Mouse (Mus musculus) embryonic facial prominence, embryonic 15.5 days (tissue): ENCODE measurements around the gene Atp2b2. TPM values are rescaled to one million over a fixed set of nuclear protein-coding genes. Genes with fewer than 3 reads are reported as not detected.

ENCODE experiments used
- ATAC-seq: fragments of 200-750 bp; cut with Nextera tagmentation; 2 replicates; pipeline ENCODE4 v1.8.0; 2017; ENCODE audit warnings: low read depth, moderate TSS enrichment; ENCODE audit not compliant: insufficient number of reproducible peaks, low FRiP score, low TSS enrichment
- H3K27ac ChIP-seq: fragments of 300-500 bp; sonication (generic); replicated peaks from 2 replicates; pipeline ENCODE4 v1.5.1; 2015; ENCODE audit warnings: mild to moderate bottlenecking, inconsistent platforms
- H3K27me3 ChIP-seq: fragments of 300-500 bp; sonication (generic); 2 replicates; pipeline ENCODE4 v1.6.1; 2015; ENCODE audit warnings: inconsistent platforms
- H3K36me3 ChIP-seq: fragments of 300-500 bp; sonication (generic); 2 replicates; pipeline ENCODE4 v1.6.1; 2015; ENCODE audit warnings: mild to moderate bottlenecking, inconsistent platforms
- H3K4me1 ChIP-seq: fragments of 300-500 bp; sonication (generic); 2 replicates; pipeline ENCODE4 v1.6.1; 2015; ENCODE audit warnings: inconsistent platforms
- H3K4me2 ChIP-seq: fragments of 300-500 bp; sonication (generic); replicated peaks from 2 replicates; pipeline ENCODE4 v1.6.1; 2015; ENCODE audit warnings: mild to moderate bottlenecking, inconsistent platforms
- H3K4me3 ChIP-seq: fragments of 300-500 bp; sonication (generic); replicated peaks from 2 replicates; pipeline ENCODE4 v1.5.1; 2015; ENCODE audit warnings: mild to moderate bottlenecking, inconsistent platforms
- H3K9ac ChIP-seq: fragments of 300-500 bp; sonication (generic); 2 replicates; pipeline ENCODE4 v1.6.1; 2015; ENCODE audit warnings: inconsistent platforms
- H3K9me3 ChIP-seq: fragments of 300-500 bp; sonication (generic); replicated peaks from 2 replicates; pipeline ENCODE4 v1.6.1; 2016; ENCODE audit warnings: inconsistent platforms
- WGBS: fragments of 180-500 bp; shearing (Covaris S2); methylation state at CpG from one replicate; pipeline ENCODE4 v1.1.7; 2015; 5-methylcytosine and 5-hydroxymethylcytosine counted together
- polyA plus RNA-seq: library from polyadenylated mRNA; unstranded; fragments of >200 nt; fragmentation: Nextera tagmentation; extraction: Ambion mirVana; gene quantifications from 2 replicates; pipeline ENCODE4 v1.2.1, GENCODE M21; 2015

The Atp2b2 gene
- polyA plus RNA-seq, 1 experiment from 2014 or later = 0.13 TPM

GRCm38 (mm10) chr6:113822417-113822816, 220.0 kb downstream of the Atp2b2 start:
- Histone ChIP-seq H3K4me3 (no peak overlapping the region), H3K4me2 (no peak overlapping the region), H3K27me3 (no peaks in the 10 kb centered on the region), H3K9ac (no peak overlapping the region), H3K27ac (no peak overlapping the region), H3K9me3 (no peaks in the 10 kb centered on the region), H3K36me3 (no peaks in the 10 kb centered on the region), H3K4me1 (no peaks in the 10 kb centered on the region)
- WGBS = 42% methylated on average over 7 of the region's 7 CpGs
- ATAC-seq = no peak

GRCm38 (mm10) chr6:113816690-113817089, 225.7 kb downstream of the Atp2b2 start:
- Histone ChIP-seq H3K9me3 (no peaks in the 10 kb centered on the region), H3K9ac (no peak overlapping the region), H3K4me3 (no peak overlapping the region), H3K4me1 (no peaks in the 10 kb centered on the region), H3K27me3 (no peaks in the 10 kb centered on the region), H3K4me2 (no peak overlapping the region), H3K36me3 (no peaks in the 10 kb centered on the region), H3K27ac (no peak overlapping the region)
- whole genome bisulfite sequencing = 87% methylated on average over 3 of the region's 3 CpGs
- ATAC-seq = no peak

DNA sequence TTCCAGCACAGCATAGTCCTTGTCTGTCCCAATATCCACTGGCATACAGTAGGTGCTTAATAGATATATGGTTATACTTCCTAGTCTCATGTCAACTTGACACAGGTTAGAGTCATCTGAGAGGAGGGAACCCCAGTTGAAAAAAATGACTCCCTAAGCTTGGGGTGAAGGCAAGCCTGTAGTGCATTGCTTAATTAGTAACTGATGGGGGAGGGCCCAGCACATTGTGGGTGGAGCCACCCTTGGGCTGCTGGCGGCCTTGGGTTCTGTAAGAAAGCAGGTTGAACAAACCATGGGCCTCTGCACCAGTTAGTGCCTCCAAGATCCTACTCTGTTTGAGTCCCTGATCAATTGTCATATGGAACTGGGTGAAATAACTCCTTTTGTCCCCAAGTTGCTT, 231.0 kb downstream of the Atp2b2 start:
- no peak overlapping the region for H3K4me2 ChIP-seq

GRCm38 (mm10) chr6:113810667-113811066, 231.7 kb downstream of the Atp2b2 start:
- Histone ChIP-seq H3K9ac (no peak overlapping the region), H3K4me1 (no peaks in the 10 kb centered on the region), H3K36me3 (no peaks in the 10 kb centered on the region), H3K4me2 (no peak overlapping the region), H3K9me3 (no peaks in the 10 kb centered on the region), H3K4me3 (no peak overlapping the region), H3K27ac (no peak overlapping the region), H3K27me3 (no peaks in the 10 kb centered on the region)
- WGBS = 74% methylated on average over 4 of the region's 4 CpGs
- ATAC-seq = no peak

More for the DNA sequence above, 231.0 kb downstream of the Atp2b2 start:
- ATAC-seq = no peak
- no peaks in the 10 kb centered on the region for H3K27me3 ChIP-seq
- H3K36me3 ChIP-seq = no peaks in the 10 kb centered on the region
- no peak overlapping the region for H3K9ac ChIP-seq
- no peak overlapping the region for H3K27ac ChIP-seq
- no peak overlapping the region for H3K4me3 ChIP-seq
- no peaks in the 10 kb centered on the region for H3K4me1 ChIP-seq
- 47% methylated on average over 1 of the region's 1 CpGs for WGBS
- H3K9me3 ChIP-seq = no peaks in the 10 kb centered on the region

DNA sequence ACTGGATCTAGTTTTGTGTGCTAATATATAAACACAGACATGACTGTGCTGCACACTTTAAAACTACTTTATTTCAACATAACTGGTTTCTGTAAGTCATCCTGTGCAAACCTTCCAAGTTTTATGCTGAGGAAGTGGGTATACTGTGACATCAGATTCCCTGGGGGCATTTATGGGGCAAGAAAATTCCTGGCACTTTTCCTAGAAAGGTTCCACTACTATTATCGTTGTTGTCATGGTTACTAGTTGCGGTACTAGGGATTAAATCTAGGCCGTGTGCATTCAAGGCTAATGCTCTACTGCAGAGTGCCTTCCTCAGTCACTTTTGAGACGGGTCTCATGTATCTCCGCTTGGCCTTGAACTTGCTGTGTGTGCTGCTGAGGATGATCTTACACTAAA, 236.2 kb downstream of the Atp2b2 start:
- Histone ChIP-seq H3K36me3 (no peaks in the 10 kb centered on the region), H3K9me3 (no peaks in the 10 kb centered on the region), H3K4me3 (no peak overlapping the region), H3K4me2 (no peak overlapping the region), H3K27me3 (no peaks in the 10 kb centered on the region), H3K4me1 (no peaks in the 10 kb centered on the region), H3K9ac (no peak overlapping the region), H3K27ac (no peak overlapping the region)
- 55% methylated on average over 5 of the region's 5 CpGs for WGBS
- ATAC-seq = no peak

- Histone ChIP-seq H3K4me3 (no peak overlapping the region), H3K27ac (no peak overlapping the region), H3K4me1 (no peaks in the 10 kb centered on the region), H3K9ac (no peak overlapping the region), H3K36me3 (no peaks in the 10 kb centered on the region), H3K27me3 (0 out of 2 replicates have a peak, but pooled peaks cover 2% of the 10 kb centered on the region), H3K4me2 (no peak overlapping the region), H3K9me3 (no peaks in the 10 kb centered on the region)
- no peak for ATAC-seq
Measured at GRCm38 (mm10) chr6:113801233-113801632, 241.2 kb downstream of the Atp2b2 start.

DNA sequence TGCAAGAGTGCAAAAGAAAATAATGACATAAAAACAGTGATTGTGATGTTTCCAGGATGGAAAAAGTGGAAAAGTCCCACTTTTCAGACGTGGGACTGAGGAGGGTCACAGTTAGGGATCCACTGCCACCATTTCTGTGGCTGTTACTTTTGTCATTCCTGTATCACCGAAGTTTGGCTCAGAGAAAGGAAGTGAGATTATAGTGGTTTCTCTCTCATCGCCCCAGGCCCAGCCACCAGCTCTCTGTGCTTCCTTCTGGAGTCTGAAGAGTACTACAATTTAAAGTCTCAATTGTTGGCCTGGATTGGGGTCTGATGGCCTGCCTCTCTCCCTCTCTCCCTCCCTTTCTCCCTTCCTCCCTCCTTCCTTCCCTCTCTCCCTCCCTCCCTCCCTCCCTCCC, 242.5 kb downstream of the Atp2b2 start:
- Histone ChIP-seq H3K4me3 (no peak overlapping the region), H3K9me3 (no peaks in the 10 kb centered on the region), H3K27ac (no peak overlapping the region), H3K36me3 (no peaks in the 10 kb centered on the region), H3K27me3 (0 out of 2 replicates have a peak, but pooled peaks cover 5% of the 10 kb centered on the region), H3K4me2 (no peak overlapping the region), H3K9ac (no peak overlapping the region), H3K4me1 (peaks cover 8% of the 10 kb centered on the region)
- no peak for ATAC-seq
- WGBS = 58% methylated on average over 3 of the region's 3 CpGs

DNA sequence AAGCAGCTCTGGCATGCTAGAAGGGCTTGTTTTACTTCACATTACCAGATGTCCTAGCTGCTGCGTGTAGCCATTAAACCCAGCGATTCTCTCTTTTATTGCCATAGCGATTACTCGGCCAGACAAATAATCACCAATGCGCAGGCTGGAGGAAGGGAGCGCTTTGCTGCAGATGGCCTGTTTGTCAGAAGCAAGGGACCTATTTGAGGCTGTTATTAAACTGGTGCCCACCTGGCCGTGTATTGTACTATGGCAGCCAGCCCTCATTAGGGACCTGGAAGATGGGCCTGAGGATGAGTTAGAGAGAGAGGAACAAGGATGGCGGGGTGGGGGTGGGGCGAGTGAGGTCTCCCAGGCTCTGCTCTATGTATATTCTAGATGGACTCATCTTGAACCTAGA, 243.1 kb downstream of the Atp2b2 start:
- H3K27me3 ChIP-seq = 0 out of 2 replicates have a peak, but pooled peaks cover 5% of the 10 kb centered on the region
- no peaks in the 10 kb centered on the region for H3K36me3 ChIP-seq
- 63% methylated on average over 9 of the region's 9 CpGs for WGBS
- no peak overlapping the region for H3K9ac ChIP-seq
- H3K4me2 ChIP-seq = no peak overlapping the region
- H3K9me3 ChIP-seq = no peaks in the 10 kb centered on the region
- H3K27ac ChIP-seq = no peak overlapping the region
- peaks cover 9% of the 10 kb centered on the region for H3K4me1 ChIP-seq
- H3K4me3 ChIP-seq = no peak overlapping the region
- no peak for ATAC-seq

- 0 out of 2 replicates have a peak, but pooled peaks cover 5% of the 10 kb centered on the region for H3K27me3 ChIP-seq
- no peak overlapping the region for H3K9ac ChIP-seq
- no peak overlapping the region for H3K4me2 ChIP-seq
- no peaks in the 10 kb centered on the region for H3K9me3 ChIP-seq
- no peak for ATAC-seq
- H3K4me3 ChIP-seq = no peak overlapping the region
- H3K4me1 ChIP-seq = peaks cover 9% of the 10 kb centered on the region
- H3K36me3 ChIP-seq = no peaks in the 10 kb centered on the region
- WGBS = 19% methylated on average over 2 of the region's 2 CpGs
- no peak overlapping the region for H3K27ac ChIP-seq
Measured at GRCm38 (mm10) chr6:113798921-113799320, 243.5 kb downstream of the Atp2b2 start.

GRCm38 (mm10) chr6:113795241-113795702, 247.1 kb downstream of the Atp2b2 start:
- Histone ChIP-seq H3K27me3 (peaks cover 5% of the 10 kb centered on the region; the same call in 1 of the 2 replicates), H3K4me1 (peaks cover 9% of the 10 kb centered on the region)
- peak; percentile 89 for ATAC-seq

GRCm38 (mm10) chr6:113792368-113792767, 250.0 kb downstream of the Atp2b2 start:
- H3K4me1 ChIP-seq = peaks cover 16% of the 10 kb centered on the region
- 79% methylated on average over 5 of the region's 5 CpGs for WGBS
- no peaks in the 10 kb centered on the region for H3K9me3 ChIP-seq
- no peak for ATAC-seq
- no peak overlapping the region for H3K4me2 ChIP-seq
- H3K36me3 ChIP-seq = no peaks in the 10 kb centered on the region
- H3K9ac ChIP-seq = no peak overlapping the region
- H3K27ac ChIP-seq = no peak overlapping the region
- no peak overlapping the region for H3K4me3 ChIP-seq
- peaks cover 5% of the 10 kb centered on the region; the same call in 1 of the 2 replicates for H3K27me3 ChIP-seq

More at GRCm38 (mm10) chr6:113795241-113795702, 247.1 kb downstream of the Atp2b2 start:
- Histone ChIP-seq H3K27ac (no peak overlapping the region), H3K36me3 (no peaks in the 10 kb centered on the region), H3K4me3 (no peak overlapping the region), H3K4me2 (no peak overlapping the region), H3K9ac (no peak overlapping the region), H3K9me3 (no peaks in the 10 kb centered on the region)
- 4% methylated on average over 4 of the region's 4 CpGs for WGBS

- Histone ChIP-seq H3K27me3 (peaks cover 1% of the 10 kb centered on the region; the same call in 1 of the 2 replicates), H3K4me3 (no peak overlapping the region), H3K4me2 (no peak overlapping the region), H3K9ac (no peak overlapping the region), H3K36me3 (no peaks in the 10 kb centered on the region), H3K9me3 (no peaks in the 10 kb centered on the region), H3K4me1 (peaks cover 20% of the 10 kb centered on the region), H3K27ac (no peak overlapping the region)
- no peak for ATAC-seq
- 75% methylated on average over 8 of the region's 8 CpGs for WGBS
Measured at GRCm38 (mm10) chr6:113791012-113791411, 251.4 kb downstream of the Atp2b2 start.
